Comparison of ENCODE assay signal across 25 mouse cellular contexts in the genomic region with DNA sequence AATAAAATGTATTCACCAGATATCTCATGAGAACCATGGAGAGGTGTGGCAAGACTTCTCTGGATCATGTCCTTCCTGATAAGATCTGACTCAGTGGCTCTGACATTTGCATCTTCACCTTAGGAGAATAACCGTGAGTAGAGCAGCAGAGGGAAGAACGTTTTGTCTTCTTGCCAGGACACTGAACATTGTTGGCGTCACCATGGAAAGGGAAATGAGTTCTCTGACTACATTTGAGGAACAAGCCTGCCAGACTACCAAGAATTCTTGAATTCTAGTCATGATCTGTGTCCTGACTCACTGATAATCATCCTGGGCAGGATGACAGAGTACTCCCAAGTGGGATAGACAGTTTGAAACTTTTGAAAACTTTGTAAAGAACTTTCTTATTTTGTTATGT. TPM values are rescaled to one million over a fixed set of nuclear protein-coding genes. Genes with fewer than 3 reads are reported as not detected.
DNase-seq lines count a peak whose midpoint lies in the region; ATAC-seq and TF ChIP-seq lines count a peak whose summit lies in the region.
"Had no signal": no experiment of that assay in that cellular context is flagged by ENCODE, and none has a peak within 500 bp of the region (broad histone marks: within the 10 kb centered on the region; RNA-seq: fewer than 3 reads in every experiment).

No protein-coding gene starts in this region.

- TF ChIP-seq CTCF in gastrocnemius, adult 2 months (IDR thresholded peaks at IDR 0.05) = no peak
- no peak for TF ChIP-seq CTCF in liver, postnatal 0 days (IDR thresholded peaks at IDR 0.05; ENCODE audit: low read depth)

- TF ChIP-seq EP300 in liver, postnatal 0 days (IDR thresholded peaks at IDR 0.05; ENCODE audit: low read depth) = peak; percentile 80

- ATAC-seq in liver, postnatal 0 days = no peak
- ATAC-seq in liver, embryonic 11.5 days (replicated peaks; ENCODE audit: low FRiP score) = no peak
- peak; percentile 39 for ATAC-seq in megakaryocyte progenitor cell, adult 5-6 weeks (replicated peaks; ENCODE audit: poor library complexity)
- no peak for ATAC-seq in erythroblast, adult 5-6 weeks (replicated peaks; ENCODE audit: low FRiP score, poor library complexity, severe bottlenecking)
- ATAC-seq: forebrain, postnatal 0 days; hindbrain, postnatal 0 days; intestine, postnatal 0 days had no signal

- no peak overlapping the region for H3K4me3 ChIP-seq in gastrocnemius, adult 2 months
- H3K4me3 ChIP-seq in liver, postnatal 0 days (ENCODE audit: low read depth, low read length) = no peak overlapping the region
- H3K4me3 ChIP-seq in liver, embryonic 11.5 days (ENCODE audit: low read depth, low read length) = no peak overlapping the region
- H3K4me3 ChIP-seq: embryonic facial prominence, embryonic 12.5 days; heart, embryonic 13.5 days; hindbrain, embryonic 10.5 days; layer of hippocampus, adult 2 months; limb, embryonic 13.5 days; neural tube, embryonic 13.5 days had no signal

- H3K36me3 ChIP-seq in liver, postnatal 0 days (replicated peaks; ENCODE audit: insufficient read depth, low read length) = no peaks in the 10 kb centered on the region
- no peaks in the 10 kb centered on the region for H3K36me3 ChIP-seq in liver, embryonic 11.5 days (ENCODE audit: control insufficient read depth, insufficient read depth, low read length)
- H3K36me3 ChIP-seq: embryonic facial prominence, embryonic 12.5 days; G1E; heart, embryonic 13.5 days; hindbrain, embryonic 10.5 days; limb, embryonic 13.5 days; neural tube, embryonic 13.5 days had no signal

- no peak overlapping the region for H3K4me2 ChIP-seq in liver, postnatal 0 days (ENCODE audit: low read depth, low read length)
- no peak overlapping the region for H3K4me2 ChIP-seq in liver, embryonic 11.5 days
- H3K4me2 ChIP-seq: embryonic facial prominence, embryonic 12.5 days; heart, embryonic 13.5 days; limb, embryonic 13.5 days; neural tube, embryonic 13.5 days had no signal

- no peaks in the 10 kb centered on the region for H3K27me3 ChIP-seq in liver, postnatal 0 days (ENCODE audit: insufficient read depth, low read length)
- no peaks in the 10 kb centered on the region for H3K27me3 ChIP-seq in liver, embryonic 11.5 days (replicated peaks; ENCODE audit: control insufficient read depth, insufficient read depth, low read length)
- H3K27me3 ChIP-seq: embryonic facial prominence, embryonic 12.5 days; heart, embryonic 13.5 days; limb, embryonic 13.5 days; neural tube, embryonic 13.5 days had no signal

- WGBS in liver, postnatal 0 days (ENCODE audit: insufficient replicate concordance) = 43% methylated on average over 3 of the region's 3 CpGs
- WGBS in liver, embryonic 11.5 days = 55% methylated on average over 3 of the region's 3 CpGs

- no peak overlapping the region for H3K27ac ChIP-seq in gastrocnemius, adult 2 months
- no peak overlapping the region for H3K27ac ChIP-seq in liver, postnatal 0 days (ENCODE audit: low read depth)
- no peak overlapping the region for H3K27ac ChIP-seq in liver, embryonic 11.5 days (ENCODE audit: low read depth, low read length)
- H3K27ac ChIP-seq: embryonic facial prominence, embryonic 12.5 days; heart, embryonic 13.5 days; hindbrain, embryonic 10.5 days; hindbrain, postnatal 0 days; layer of hippocampus, adult 2 months; limb, embryonic 13.5 days; neural tube, embryonic 13.5 days had no signal

- peak; percentile 22 for DNase-seq in gastrocnemius, adult 18-20 months (ENCODE audit: low spot score)
- no peak for DNase-seq in gastrocnemius, adult 2 months
- no peak for DNase-seq in liver, postnatal 0 days
- no peak for DNase-seq in liver, embryonic 11.5 days (ENCODE audit: low spot score)
- peak; percentile 14 for DNase-seq in c-Kit-positive CD71-negative TER-119-negative erythroid progenitor cells, embryonic 14.5 days (ENCODE audit: low read depth)
- no peak for DNase-seq in kidney, adult 8-10 months
- DNase-seq: adrenal gland, adult 2 months; cerebellum, adult 9-11 months; forebrain, postnatal 0 days; gastrocnemius, postnatal 10 days; layer of hippocampus, postnatal 36 days; lung, postnatal 4 days; midbrain, embryonic 14.5 days; thymus, postnatal 25 days had no signal

- H3K9me3 ChIP-seq in liver, postnatal 0 days (ENCODE audit: low read length) = no peaks in the 10 kb centered on the region
- H3K9me3 ChIP-seq in liver, embryonic 11.5 days (ENCODE audit: control insufficient read depth, low read length) = no peaks in the 10 kb centered on the region
- H3K9me3 ChIP-seq: embryonic facial prominence, embryonic 12.5 days; G1E; heart, embryonic 13.5 days; hindbrain, embryonic 10.5 days; limb, embryonic 13.5 days; neural tube, embryonic 13.5 days had no signal

- intact Hi-C loops in gastrocnemius, adult 2 months (cut with DNase I) = no loop called here

- H3K4me1 ChIP-seq in liver, postnatal 0 days (ENCODE audit: insufficient read depth) = peaks cover 2% of the 10 kb centered on the region; the same call in 1 of the 2 replicates
- H3K4me1 ChIP-seq in liver, embryonic 11.5 days (replicated peaks; ENCODE audit: control insufficient read depth, insufficient read depth, low read length) = no peaks in the 10 kb centered on the region; the same call in 1 of the 2 replicates
- H3K4me1 ChIP-seq: embryonic facial prominence, embryonic 12.5 days; heart, embryonic 13.5 days; hindbrain, embryonic 10.5 days; limb, embryonic 13.5 days; neural tube, embryonic 13.5 days had no signal

- H3K9ac ChIP-seq in liver, postnatal 0 days (replicated peaks) = no peak overlapping the region
- no peak overlapping the region for H3K9ac ChIP-seq in liver, embryonic 11.5 days (ENCODE audit: low read depth, low read length)
- H3K9ac ChIP-seq: embryonic facial prominence, embryonic 12.5 days; forebrain, postnatal 0 days; heart, embryonic 13.5 days; limb, embryonic 13.5 days; neural tube, embryonic 13.5 days had no signal

RNA-seq across cellular contexts. Expression of gene Rassf6, which starts 54.0 kb away (rescaled TPM):
- total RNA-seq in gastrocnemius, adult 18-20 months (2021) = not detected
- total RNA-seq in gastrocnemius, adult 2 months (2021) = not detected
- polyA plus RNA-seq in liver, postnatal 0 days (2015; fragmentation: Nextera tagmentation; extraction: Ambion mirVana) = 7.1 and 7.9 TPM in 2 replicates
- polyA plus RNA-seq in liver, embryonic 11.5 days (2014; fragmentation: Nextera tagmentation; extraction: Ambion mirVana) = 6.2 and 6.3 TPM in 2 replicates
- 0.52 TPM in 1 of 2 replicates, not detected in the other for total RNA-seq in megakaryocyte progenitor cell, adult 5-6 weeks (2015)
- total RNA-seq in megakaryocyte progenitor cell, adult 5-6 weeks (2017) = not detected in 2 replicates
- not detected in 2 replicates for total RNA-seq in erythroblast, adult 5-6 weeks (2015; ENCODE audit: low replicate concordance)
- total RNA-seq in erythroblast, adult 5-6 weeks (2017; ENCODE audit: low replicate concordance) = not detected in 2 replicates
- total RNA-seq: G1E; gastrocnemius, postnatal 10 days had no signal
- polyA plus RNA-seq: adrenal gland, adult 2 months; G1E had no signal

Comparison
In these comparisons a context has a peak if more than half of its experiments do, and no peak if none do; other contexts are left out.
1. DNase-seq: peak in gastrocnemius, adult 18-20 months (single experiment) and c-Kit-positive CD71-negative TER-119-negative erythroid progenitor cells, embryonic 14.5 days (single experiment); none in gastrocnemius, adult 2 months (single experiment), liver, postnatal 0 days (single experiment), liver, embryonic 11.5 days (single experiment) and kidney, adult 8-10 months (0 of 2).